Mouse (Mus musculus) thymus, adult 2 months (tissue): ENCODE results near the gene Acvr2b.

Source experiments
- CTCF ChIP-seq: fragments of 200-500 bp; IDR thresholded peaks from 2 replicates; pipeline ENCODE4 v1.5.1; 2012; ENCODE audit warnings: mild to moderate bottlenecking, control low read depth, low read length, moderate library complexity, borderline replicate concordance; ENCODE audit not compliant: control insufficient read depth, poor library complexity, insufficient read depth; ENCODE audit errors: extremely low read depth
- POLR2A ChIP-seq: fragments of 200-500 bp; IDR thresholded peaks from 2 replicates; pipeline ENCODE4 v1.6.1; 2012; ENCODE audit warnings: mild to moderate bottlenecking, low read length, control low read depth, moderate library complexity; ENCODE audit not compliant: control insufficient read depth, poor library complexity, insufficient read depth; ENCODE audit errors: extremely low read depth

DNA sequence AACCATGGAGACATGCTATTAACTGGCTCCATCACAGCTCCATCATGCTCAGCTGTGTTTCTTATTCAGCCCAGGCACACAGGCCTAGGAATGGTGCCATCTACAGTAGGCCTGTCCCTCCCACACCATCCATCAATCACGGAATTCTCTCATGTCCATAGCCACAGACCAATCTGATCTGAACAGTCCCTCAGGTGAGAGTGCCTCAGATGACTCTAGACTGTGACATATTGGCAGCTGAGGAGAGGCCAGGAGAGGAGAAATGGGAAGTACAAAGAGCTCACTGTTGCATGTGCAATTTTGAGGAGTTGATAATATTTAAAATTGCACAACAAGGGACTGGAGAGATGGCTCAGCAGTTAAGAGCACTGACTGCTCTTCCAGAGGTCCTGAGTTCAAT is 7.1 kb upstream of the Acvr2b start:
- TF ChIP-seq POLR2A (no peak), CTCF (no peak)
